Mouse (Mus musculus): Measurements from ENCODE around the gene H2afy. TPM values are rescaled to one million over a fixed set of nuclear protein-coding genes. Genes with fewer than 3 reads are reported as not detected.
"Not testable (repeated sequence)": the region's sequence is repeated elsewhere in the genome, so short reads cannot be mapped to it uniquely, and the experiment has no call there.

The H2afy gene
- polyA plus RNA-seq, 1 experiment from 2014 or later: 120 TPM

- ATAC-seq (replicated peaks; ENCODE audit: extremely low read depth, insufficient read depth, low FRiP score): no peak
- no peak overlapping the region for H3K4me3 ChIP-seq (ENCODE audit: low read length)
- no peaks in the 10 kb centered on the region for H3K36me3 ChIP-seq (ENCODE audit: control insufficient read depth, insufficient read depth)
- 76% methylated on average over 5 of the region's 5 CpGs for WGBS
- H3K27me3 ChIP-seq (ENCODE audit: control insufficient read depth, insufficient read depth, low read length): no peaks in the 10 kb centered on the region; the same call in 1 of the 2 replicates
- H3K4me2 ChIP-seq (ENCODE audit: low read depth, low read length): no peak overlapping the region
- H3K9ac ChIP-seq (ENCODE audit: low read length): no peak overlapping the region
- no peak overlapping the region for H3K27ac ChIP-seq (ENCODE audit: low read length)
- H3K4me1 ChIP-seq (ENCODE audit: control insufficient read depth, insufficient read depth, low read length): no peaks in the 10 kb centered on the region
- H3K9me3 ChIP-seq (replicated peaks; ENCODE audit: control insufficient read depth, low read length): no peaks in the 10 kb centered on the region
Measured at GRCm38 (mm10) chr13:56055720-56056119, 80.4 kb downstream of the H2afy start.

- WGBS: 76% methylated on average over 6 of the region's 6 CpGs
- H3K4me3 ChIP-seq (ENCODE audit: low read length): no peak overlapping the region
- H3K9me3 ChIP-seq (replicated peaks; ENCODE audit: control insufficient read depth, low read length): no peaks in the 10 kb centered on the region
- H3K27ac ChIP-seq (ENCODE audit: low read length): no peak overlapping the region
- no peak overlapping the region for H3K4me2 ChIP-seq (ENCODE audit: low read depth, low read length)
- H3K4me1 ChIP-seq (ENCODE audit: control insufficient read depth, insufficient read depth, low read length): no peaks in the 10 kb centered on the region
- no peak overlapping the region for H3K9ac ChIP-seq (ENCODE audit: low read length)
- no peaks in the 10 kb centered on the region; the same call in 1 of the 2 replicates for H3K27me3 ChIP-seq (ENCODE audit: control insufficient read depth, insufficient read depth, low read length)
- no peaks in the 10 kb centered on the region for H3K36me3 ChIP-seq (ENCODE audit: control insufficient read depth, insufficient read depth)
- ATAC-seq (replicated peaks; ENCODE audit: extremely low read depth, insufficient read depth, low FRiP score): no peak
Measured at GRCm38 (mm10) chr13:56054089-56054488, 82.1 kb downstream of the H2afy start.

- 24% methylated on average over 10 of the region's 10 CpGs for WGBS
- Histone ChIP-seq H3K27me3 (ENCODE audit: control insufficient read depth, insufficient read depth, low read length) (no peaks in the 10 kb centered on the region; the same call in 1 of the 2 replicates), H3K9me3 (replicated peaks; ENCODE audit: control insufficient read depth, low read length) (no peaks in the 10 kb centered on the region), H3K4me2 (ENCODE audit: low read depth, low read length) (no peak overlapping the region), H3K4me1 (ENCODE audit: control insufficient read depth, insufficient read depth, low read length) (no peaks in the 10 kb centered on the region), H3K27ac (ENCODE audit: low read length) (no peak overlapping the region), H3K9ac (ENCODE audit: low read length) (no peak overlapping the region), H3K4me3 (ENCODE audit: low read length) (no peak overlapping the region), H3K36me3 (ENCODE audit: control insufficient read depth, insufficient read depth) (no peaks in the 10 kb centered on the region)
- no peak for ATAC-seq (replicated peaks; ENCODE audit: extremely low read depth, insufficient read depth, low FRiP score)
Measured at GRCm38 (mm10) chr13:56052781-56053180, 83.4 kb downstream of the H2afy start.

GRCm38 (mm10) chr13:56050246-56050645 is 85.9 kb downstream of the H2afy start:
- Histone ChIP-seq H3K4me2 (ENCODE audit: low read depth, low read length) (no peak overlapping the region), H3K36me3 (ENCODE audit: control insufficient read depth, insufficient read depth) (no peaks in the 10 kb centered on the region), H3K4me3 (ENCODE audit: low read length) (no peak overlapping the region), H3K9me3 (replicated peaks; ENCODE audit: control insufficient read depth, low read length) (no peaks in the 10 kb centered on the region), H3K27me3 (ENCODE audit: control insufficient read depth, insufficient read depth, low read length) (no peaks in the 10 kb centered on the region), H3K4me1 (ENCODE audit: control insufficient read depth, insufficient read depth, low read length) (no peaks in the 10 kb centered on the region), H3K27ac (ENCODE audit: low read length) (no peak overlapping the region), H3K9ac (ENCODE audit: low read length) (no peak overlapping the region)
- no peak for ATAC-seq (replicated peaks; ENCODE audit: extremely low read depth, insufficient read depth, low FRiP score)
- 52% methylated on average over 6 of the region's 6 CpGs for WGBS

- H3K9me3 ChIP-seq (replicated peaks; ENCODE audit: control insufficient read depth, low read length): no peaks in the 10 kb centered on the region
- H3K9ac ChIP-seq (ENCODE audit: low read length): no peak overlapping the region
- no peak overlapping the region for H3K4me2 ChIP-seq (ENCODE audit: low read depth, low read length)
- no peaks in the 10 kb centered on the region for H3K27me3 ChIP-seq (ENCODE audit: control insufficient read depth, insufficient read depth, low read length)
- H3K36me3 ChIP-seq (ENCODE audit: control insufficient read depth, insufficient read depth): no peaks in the 10 kb centered on the region
- H3K4me3 ChIP-seq (ENCODE audit: low read length): no peak overlapping the region
- H3K4me1 ChIP-seq (ENCODE audit: control insufficient read depth, insufficient read depth, low read length): no peaks in the 10 kb centered on the region
- WGBS: 85% methylated on average over 3 of the region's 3 CpGs
- no peak for ATAC-seq (replicated peaks; ENCODE audit: extremely low read depth, insufficient read depth, low FRiP score)
- H3K27ac ChIP-seq (ENCODE audit: low read length): no peak overlapping the region
Measured at GRCm38 (mm10) chr13:56042221-56042620, 93.9 kb downstream of the H2afy start.

GRCm38 (mm10) chr13:56040621-56041020 is 95.5 kb downstream of the H2afy start:
- Histone ChIP-seq H3K4me2 (ENCODE audit: low read depth, low read length) (no peak overlapping the region), H3K27ac (ENCODE audit: low read length) (no peak overlapping the region), H3K9me3 (replicated peaks; ENCODE audit: control insufficient read depth, low read length) (no peaks in the 10 kb centered on the region), H3K36me3 (ENCODE audit: control insufficient read depth, insufficient read depth) (no peaks in the 10 kb centered on the region), H3K4me1 (ENCODE audit: control insufficient read depth, insufficient read depth, low read length) (no peaks in the 10 kb centered on the region), H3K4me3 (ENCODE audit: low read length) (no peak overlapping the region), H3K27me3 (ENCODE audit: control insufficient read depth, insufficient read depth, low read length) (no peaks in the 10 kb centered on the region), H3K9ac (ENCODE audit: low read length) (no peak overlapping the region)
- 75% methylated on average over 3 of the region's 3 CpGs for WGBS
- ATAC-seq (replicated peaks; ENCODE audit: extremely low read depth, insufficient read depth, low FRiP score): no peak

GRCm38 (mm10) chr13:56039610-56040371 is 96.4 kb downstream of the H2afy start:
- no peaks in the 10 kb centered on the region for H3K9me3 ChIP-seq (replicated peaks; ENCODE audit: control insufficient read depth, low read length)
- no peak overlapping the region for H3K27ac ChIP-seq (ENCODE audit: low read length)
- 46% methylated on average over 10 of the region's 10 CpGs for WGBS
- H3K27me3 ChIP-seq (ENCODE audit: control insufficient read depth, insufficient read depth, low read length): no peaks in the 10 kb centered on the region
- no peaks in the 10 kb centered on the region for H3K36me3 ChIP-seq (ENCODE audit: control insufficient read depth, insufficient read depth)
- H3K4me3 ChIP-seq (ENCODE audit: low read length): no peak overlapping the region
- no peak overlapping the region for H3K9ac ChIP-seq (ENCODE audit: low read length)
- H3K4me2 ChIP-seq (ENCODE audit: low read depth, low read length): no peak overlapping the region
- no peak for ATAC-seq (replicated peaks; ENCODE audit: extremely low read depth, insufficient read depth, low FRiP score)
- no peaks in the 10 kb centered on the region for H3K4me1 ChIP-seq (ENCODE audit: control insufficient read depth, insufficient read depth, low read length)

GRCm38 (mm10) chr13:56029006-56029405 is 107.2 kb downstream of the H2afy start:
- Histone ChIP-seq H3K9me3 (replicated peaks; ENCODE audit: control insufficient read depth, low read length) (no peaks in the 10 kb centered on the region), H3K27me3 (ENCODE audit: control insufficient read depth, insufficient read depth, low read length) (no peaks in the 10 kb centered on the region), H3K4me3 (ENCODE audit: low read length) (no peak overlapping the region), H3K9ac (ENCODE audit: low read length) (no peak overlapping the region), H3K27ac (ENCODE audit: low read length) (no peak overlapping the region), H3K4me1 (ENCODE audit: control insufficient read depth, insufficient read depth, low read length) (peaks cover 8% of the 10 kb centered on the region; the same call in 1 of the 2 replicates), H3K36me3 (ENCODE audit: control insufficient read depth, insufficient read depth) (no peaks in the 10 kb centered on the region), H3K4me2 (ENCODE audit: low read depth, low read length) (no peak overlapping the region)
- WGBS: 82% methylated on average over 4 of the region's 4 CpGs
- ATAC-seq (replicated peaks; ENCODE audit: extremely low read depth, insufficient read depth, low FRiP score): no peak

GRCm38 (mm10) chr13:56027996-56028395 is 108.2 kb downstream of the H2afy start:
- H3K4me3 ChIP-seq (ENCODE audit: low read length); H3K27me3 ChIP-seq (ENCODE audit: control insufficient read depth, insufficient read depth, low read length); H3K27ac ChIP-seq (ENCODE audit: low read length); H3K9ac ChIP-seq (ENCODE audit: low read length); H3K36me3 ChIP-seq (ENCODE audit: control insufficient read depth, insufficient read depth); ATAC-seq (replicated peaks; ENCODE audit: extremely low read depth, insufficient read depth, low FRiP score); H3K9me3 ChIP-seq (replicated peaks; ENCODE audit: control insufficient read depth, low read length); H3K4me2 ChIP-seq (ENCODE audit: low read depth, low read length); H3K4me1 ChIP-seq (ENCODE audit: control insufficient read depth, insufficient read depth, low read length): not testable (repeated sequence)
- WGBS: 79% methylated on average over 5 of the region's 5 CpGs

Data from heart, embryonic 16.5 days (tissue).